Mouse (Mus musculus) thymus, adult 2 months (tissue): Measurements from ENCODE around the gene Fbxl16. TPM values are rescaled to one million over a fixed set of nuclear protein-coding genes. Genes with fewer than 3 reads are reported as not detected.

ENCODE experiments used
- DNase-seq: peaks from one replicate; pipeline ENCODE4 v3.0.0; 2021
- H3K27ac ChIP-seq: fragments of 200-500 bp; 2 replicates; pipeline ENCODE4 v1.5.1; 2012; ENCODE audit warnings: low read length, control low read depth; ENCODE audit not compliant: control insufficient read depth, insufficient read depth
- H3K27me3 ChIP-seq: fragments of 200-500 bp; 2 replicates; pipeline ENCODE4 v1.6.1; 2012; ENCODE audit warnings: mild to moderate bottlenecking, low read length, moderate library complexity, mixed read lengths; ENCODE audit not compliant: control insufficient read depth, insufficient read depth
- H3K36me3 ChIP-seq: fragments of 200-500 bp; 2 replicates; pipeline ENCODE4 v1.6.1; 2012; ENCODE audit warnings: mild to moderate bottlenecking, low read length, moderate library complexity; ENCODE audit not compliant: control insufficient read depth, insufficient read depth
- H3K4me1 ChIP-seq: fragments of 200-500 bp; replicated peaks from 2 replicates; pipeline ENCODE4 v1.6.1; 2012; ENCODE audit warnings: low read length; ENCODE audit not compliant: control insufficient read depth, insufficient read depth
- H3K4me3 ChIP-seq: fragments of 200-500 bp; 2 replicates; pipeline ENCODE4 v1.5.1; 2012; ENCODE audit warnings: mild to moderate bottlenecking, low read length, control low read depth, moderate library complexity; ENCODE audit not compliant: control insufficient read depth, insufficient read depth
- CTCF ChIP-seq: fragments of 200-500 bp; IDR thresholded peaks from 2 replicates; pipeline ENCODE4 v1.5.1; 2012; ENCODE audit warnings: mild to moderate bottlenecking, control low read depth, low read length, moderate library complexity, borderline replicate concordance; ENCODE audit not compliant: control insufficient read depth, poor library complexity, insufficient read depth; ENCODE audit errors: extremely low read depth
- POLR2A ChIP-seq: fragments of 200-500 bp; IDR thresholded peaks from 2 replicates; pipeline ENCODE4 v1.6.1; 2012; ENCODE audit warnings: mild to moderate bottlenecking, low read length, control low read depth, moderate library complexity; ENCODE audit not compliant: control insufficient read depth, poor library complexity, insufficient read depth; ENCODE audit errors: extremely low read depth
- WGBS: fragments of 180-500 bp; shearing (Covaris S2); methylation state at CpG from one replicate; pipeline ENCODE4 v1.1.7; 2018; 5-methylcytosine and 5-hydroxymethylcytosine counted together
- polyA plus RNA-seq: library from polyadenylated mRNA; depleted of rRNA; stranded (reverse); fragments of >200 nt; gene quantifications from 2 replicates; pipeline ENCODE4 v1.2.3, GENCODE M21; 2012

Gene Fbxl16
- polyA plus RNA-seq, 1 experiment, result 0.61 TPM

GRCm38 (mm10) chr17:25827011-25827410 is 18.1 kb downstream of the Fbxl16 start:
- no peak overlapping the region for H3K27ac ChIP-seq
- no peaks in the 10 kb centered on the region for H3K27me3 ChIP-seq
- no peak for TF ChIP-seq CTCF
- TF ChIP-seq POLR2A, result no peak
- peaks cover 4% of the 10 kb centered on the region; the same call in 1 of the 2 replicates for H3K36me3 ChIP-seq
- DNase-seq, result no peak
- peaks cover 40% of the 10 kb centered on the region for H3K4me1 ChIP-seq
- H3K4me3 ChIP-seq, result no peak overlapping the region
- 97% methylated on average over 13 of the region's 13 CpGs for WGBS

- Histone ChIP-seq H3K27ac (no peak overlapping the region), H3K36me3 (peaks cover 4% of the 10 kb centered on the region; the same call in 1 of the 2 replicates), H3K4me3 (no peak overlapping the region), H3K4me1 (peaks cover 43% of the 10 kb centered on the region), H3K27me3 (no peaks in the 10 kb centered on the region)
- no peak for DNase-seq
- WGBS, result 95% methylated on average over 22 of the region's 22 CpGs
- no peak for TF ChIP-seq POLR2A
- no peak for TF ChIP-seq CTCF
Observed at GRCm38 (mm10) chr17:25827546-25828222, 18.8 kb downstream of the Fbxl16 start.

GRCm38 (mm10) chr17:25828223-25828594 is 19.3 kb downstream of the Fbxl16 start:
- TF ChIP-seq CTCF, result no peak
- no peak for TF ChIP-seq POLR2A
- no peak for DNase-seq
- Histone ChIP-seq H3K27ac (no peak overlapping the region; the same call in 1 of the 2 replicates), H3K36me3 (peaks cover 4% of the 10 kb centered on the region; the same call in 1 of the 2 replicates), H3K4me1 (peaks cover 40% of the 10 kb centered on the region), H3K27me3 (no peaks in the 10 kb centered on the region), H3K4me3 (peak overlapping the region; percentile 79)
- WGBS, result 54% methylated on average over 8 of the region's 8 CpGs

GRCm38 (mm10) chr17:25828712-25829557 is 20.1 kb downstream of the Fbxl16 start, which contains the start of gene Jmjd8:
TSS of gene Jmjd8 (plus strand) at chr17:25828867.
- Histone ChIP-seq H3K27me3 (no peaks in the 10 kb centered on the region), H3K4me1 (peaks cover 42% of the 10 kb centered on the region), H3K4me3 (peak within 1 kb of the TSS; percentile 79), H3K36me3 (peaks cover 4% of the 10 kb centered on the region; the same call in 1 of the 2 replicates), H3K27ac (peak within 1 kb of the TSS; percentile 59)
- 2% methylated on average over 32 of the region's 32 CpGs for WGBS
- peak; percentile 76 for DNase-seq
- TF ChIP-seq CTCF, result 0 out of 2 replicates have a peak, but pooled peaks have one; percentile 15
- peak; percentile 71; the same call in 1 of the 2 replicates for TF ChIP-seq POLR2A

GRCm38 (mm10) chr17:25829558-25830017 is 20.7 kb downstream of the Fbxl16 start:
- peaks cover 4% of the 10 kb centered on the region; the same call in 1 of the 2 replicates for H3K36me3 ChIP-seq
- WGBS, result 55% methylated on average over 8 of the region's 8 CpGs
- peak overlapping the region; percentile 79 for H3K4me3 ChIP-seq
- no peak for TF ChIP-seq CTCF
- no peak for TF ChIP-seq POLR2A
- no peak overlapping the region for H3K27ac ChIP-seq
- H3K27me3 ChIP-seq, result no peaks in the 10 kb centered on the region
- peaks cover 42% of the 10 kb centered on the region for H3K4me1 ChIP-seq
- no peak for DNase-seq

GRCm38 (mm10) chr17:25830200-25830753 is 21.4 kb downstream of the Fbxl16 start:
- H3K4me1 ChIP-seq, result peaks cover 41% of the 10 kb centered on the region

More at GRCm38 (mm10) chr17:25830200-25830753, 21.4 kb downstream of the Fbxl16 start:
- Histone ChIP-seq H3K36me3 (peaks cover 4% of the 10 kb centered on the region; the same call in 1 of the 2 replicates), H3K27me3 (no peaks in the 10 kb centered on the region), H3K27ac (no peak overlapping the region), H3K4me3 (no peak overlapping the region)
- no peak for DNase-seq
- TF ChIP-seq CTCF, result no peak
- no peak for TF ChIP-seq POLR2A
- WGBS, result 97% methylated on average over 4 of the region's 4 CpGs
